Mouse (Mus musculus): Measurements from ENCODE around the gene Pafah1b1. TPM values are rescaled to one million over a fixed set of nuclear protein-coding genes. Genes with fewer than 3 reads are reported as not detected.

The Pafah1b1 gene
- polyA plus RNA-seq, 1 experiment from 2014 or later: 49.5 TPM

- Histone ChIP-seq H3K4me1 (replicated peaks) (peaks cover under 1% of the 10 kb centered on the region; the same call in 1 of the 2 replicates), H3K4me3 (no peak overlapping the region), H3K27ac (no peak overlapping the region), H3K27me3 (ENCODE audit: insufficient read depth, poor library complexity, severe bottlenecking) (peaks cover 19% of the 10 kb centered on the region), H3K36me3 (no peaks in the 10 kb centered on the region), H3K9me3 (no peaks in the 10 kb centered on the region)
- no peak for DNase-seq (ENCODE audit: low spot score)
These were observed 99.1 kb downstream of the Pafah1b1 start for GRCm38 (mm10) chr11:74625333-74625732.

Other genes starting within 250 kb of the Pafah1b1 start
- 1.5 and 1.6 TPM in 2 replicates for gene Rap1gap2, start 113.8 kb downstream of the Pafah1b1 start, polyA plus RNA-seq (2016; fragmentation: Nextera tagmentation; extraction: Ambion mirVana)
- gene Ccdc92b, start 105.1 kb downstream of the Pafah1b1 start, polyA plus RNA-seq (2016; fragmentation: Nextera tagmentation; extraction: Ambion mirVana): 0.61 and 1.2 TPM in 2 replicates
- gene Cluh, start 75.2 kb downstream of the Pafah1b1 start, polyA plus RNA-seq (2016; fragmentation: Nextera tagmentation; extraction: Ambion mirVana): 24.7 and 26.4 TPM in 2 replicates
- gene Mettl16, start 46.2 kb upstream of the Pafah1b1 start, polyA plus RNA-seq (2016; fragmentation: Nextera tagmentation; extraction: Ambion mirVana): 47.5 and 70.2 TPM in 2 replicates
- gene Mnt, start 106.2 kb upstream of the Pafah1b1 start, polyA plus RNA-seq (2016; fragmentation: Nextera tagmentation; extraction: Ambion mirVana): 5.4 and 7.4 TPM in 2 replicates
- 7.8 and 10.7 TPM in 2 replicates for gene Sgsm2, start 172.4 kb upstream of the Pafah1b1 start, polyA plus RNA-seq (2016; fragmentation: Nextera tagmentation; extraction: Ambion mirVana)
- 35.9 and 47.5 TPM in 2 replicates for gene Tsr1, start 173.4 kb upstream of the Pafah1b1 start, polyA plus RNA-seq (2016; fragmentation: Nextera tagmentation; extraction: Ambion mirVana)
- 18.7 and 19.2 TPM in 2 replicates for gene Smg6, start 201.2 kb upstream of the Pafah1b1 start, polyA plus RNA-seq (2016; fragmentation: Nextera tagmentation; extraction: Ambion mirVana)
- 17.6 and 24.4 TPM in 2 replicates for gene Srr, start 201.3 kb upstream of the Pafah1b1 start, polyA plus RNA-seq (2016; fragmentation: Nextera tagmentation; extraction: Ambion mirVana)